Mouse (Mus musculus) heart, postnatal 14 days (tissue): Measurements from ENCODE around the gene Appl2. TPM values are rescaled to one million over a fixed set of nuclear protein-coding genes. Genes with fewer than 3 reads are reported as not detected.
A peak's percentile ranks its signal among the peaks of the same experiment; 100 is the strongest.

ENCODE experiments used
- DNase-seq, 2 experiments: peaks; one replicate each; pipeline ENCODE4 v3.0.0; 2021 to 2022
- intact Hi-C: fragments of 180-260 bp; cut with DNase I; formaldehyde crosslinking; loops from one replicate; pipeline ENCODE4 v1.15.1; 2025
- total RNA-seq, 2 experiments: library from RNA; stranded (reverse); gene quantifications; 2 replicates each; pipeline ENCODE4 v1.2.3; 2021

Gene Appl2
- total RNA-seq, 2 experiments from 2014 or later = 34.6 to 37.1 TPM

DNA sequence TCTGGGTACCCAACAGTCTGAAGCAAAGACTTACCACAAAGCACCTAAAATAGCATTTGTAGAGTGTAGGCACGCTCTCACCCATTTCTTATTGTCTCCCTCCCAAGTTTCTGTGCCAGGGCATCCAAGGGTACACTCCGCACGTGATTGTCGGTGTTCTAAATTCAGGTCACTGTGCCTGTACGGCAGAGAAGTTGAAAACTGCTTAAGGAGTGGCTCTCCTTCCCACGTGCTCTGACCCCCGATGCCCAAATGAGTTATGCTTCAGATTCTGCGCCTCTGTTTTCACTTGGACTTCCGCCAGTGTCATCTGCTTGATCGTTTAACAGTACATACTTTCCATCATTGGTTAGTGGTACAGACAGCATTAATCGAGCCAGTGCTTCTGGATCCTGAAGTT is 47.9 kb downstream of the Appl2 start:
- intact Hi-C loops = no loop called here

DNA sequence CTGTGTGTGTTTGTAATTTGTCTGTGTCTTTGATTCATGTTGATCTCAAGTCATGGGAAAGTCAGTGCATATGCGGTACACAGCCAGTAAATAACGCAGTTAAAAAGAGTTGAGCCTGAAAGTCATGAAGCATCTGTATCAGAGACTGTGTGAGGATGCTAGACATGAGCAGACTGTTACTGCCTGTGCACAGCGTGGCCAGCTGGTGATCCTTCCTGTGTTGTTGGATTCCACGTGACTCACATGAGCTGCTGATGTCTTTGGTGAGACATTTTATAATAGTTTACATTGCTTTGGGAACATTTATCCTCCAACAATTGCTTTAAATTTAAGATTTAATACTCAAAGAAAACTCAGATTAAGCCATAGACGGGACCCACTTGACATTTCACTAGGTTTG is 54.0 kb downstream of the Appl2 start:
- intact Hi-C loops = no loop called here

More for the DNA sequence above, 47.9 kb downstream of the Appl2 start:
- DNase-seq = peak in 1 of 2 experiments; percentile 32

GRCm38 (mm10) chr10:83592616-83593015 is 55.9 kb downstream of the Appl2 start:
- intact Hi-C loops = no loop called here
- no peak for DNase-seq

More for the DNA sequence above, 54.0 kb downstream of the Appl2 start:
- DNase-seq = no peak

DNA sequence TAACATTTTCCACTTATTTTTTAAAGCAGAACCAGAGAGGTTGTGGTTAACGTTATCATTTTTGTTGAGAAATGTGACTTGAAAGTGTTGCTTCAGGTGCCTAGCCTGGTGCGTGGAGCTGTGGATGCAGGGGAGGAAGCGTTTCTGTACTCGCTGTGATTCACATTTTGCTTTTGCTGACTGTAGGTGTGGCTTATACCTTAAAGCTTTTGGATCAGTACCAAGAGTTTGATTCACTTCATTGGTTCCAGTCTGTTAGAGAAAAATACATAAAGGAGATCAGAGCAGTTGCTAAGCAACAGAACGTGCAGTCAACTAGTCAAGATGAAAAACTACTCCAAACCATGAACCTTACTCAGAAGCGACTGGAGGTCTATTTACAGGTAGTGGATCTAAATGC is 57.7 kb downstream of the Appl2 start:
- intact Hi-C loops = no loop called here
- no peak for DNase-seq

DNA sequence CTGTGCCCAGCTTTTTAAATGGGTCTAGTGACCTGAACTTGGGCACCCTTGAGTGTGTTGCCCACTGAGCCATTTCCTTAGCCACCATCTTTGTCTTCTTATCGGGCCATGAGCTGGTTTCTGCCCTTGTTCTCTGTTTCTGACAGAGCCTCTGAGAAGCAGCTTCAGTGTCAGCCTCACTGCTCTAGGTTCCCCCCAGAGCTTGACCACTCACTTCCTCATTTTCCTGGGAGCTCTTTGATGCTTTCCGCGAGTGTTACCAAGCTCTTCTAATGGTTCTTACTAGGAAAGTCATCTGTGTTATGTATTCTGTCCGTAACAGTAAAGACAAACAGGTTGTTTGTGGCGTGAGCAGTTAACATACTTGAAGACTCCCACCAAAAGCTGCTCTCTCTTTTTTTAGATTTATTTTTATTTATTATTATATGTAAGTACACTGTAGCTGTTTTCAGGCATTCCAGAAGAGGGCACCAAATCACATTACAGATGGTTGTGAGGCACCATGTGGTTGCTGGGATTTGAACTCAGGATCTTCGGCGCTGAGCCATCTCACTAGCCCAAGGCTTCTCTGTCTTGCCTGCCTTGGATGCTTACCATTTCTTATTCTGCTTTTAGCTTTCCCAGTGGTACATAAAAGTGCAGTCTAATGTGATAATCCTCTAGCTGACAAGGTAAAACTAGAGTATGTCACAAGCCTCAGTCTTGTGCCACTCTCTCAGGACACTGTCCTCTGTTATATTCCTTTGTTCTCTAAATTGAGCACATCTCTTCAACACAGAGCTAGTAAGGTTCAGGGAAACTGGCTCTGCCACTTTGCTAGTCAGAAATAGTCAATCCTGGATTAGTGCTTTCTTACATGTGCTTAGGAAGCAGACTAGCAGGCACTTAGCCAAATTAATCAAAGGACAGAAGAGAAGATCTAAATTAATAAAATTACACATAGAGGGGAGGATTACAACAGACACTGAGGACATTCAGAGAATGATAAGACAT is 82.8 kb downstream of the Appl2 start:
- DNase-seq = no peak
- intact Hi-C loops = no loop called here

GRCm38 (mm10) chr10:83563005-83563404 is 85.5 kb downstream of the Appl2 start:
- DNase-seq = no peak
- intact Hi-C loops = no loop called here

Other genes starting within 250 kb of the Appl2 start
- 10 to 100 TPM; 22.8 to 26.5 TPM for gene Aldh1l2, start 114.6 kb downstream of the Appl2 start, total RNA-seq
- gene Washc4, start 105.0 kb downstream of the Appl2 start, total RNA-seq = 10 to 100 TPM; 14.4 to 15.5 TPM
- 1 to 10 TPM; 4.5 to 6.9 TPM for gene 1500009L16Rik, start 74.1 kb upstream of the Appl2 start, total RNA-seq